Mouse (Mus musculus) macrophage (primary cell): ENCODE measurements around the gene Dnajb12. TPM values are rescaled to one million over a fixed set of nuclear protein-coding genes. Genes with fewer than 3 reads are reported as not detected.

Experiments used
- H3K27ac ChIP-seq: fragments of 350-480 bp; formaldehyde crosslinking; 2 replicates; pipeline ENCODE4 v1.9.0; 2021
- H3K36me3 ChIP-seq: fragments of 350-480 bp; formaldehyde crosslinking; 2 replicates; pipeline ENCODE4 v1.9.0; 2021; ENCODE audit errors: inconsistent target
- H3K4me3 ChIP-seq: fragments of 350-480 bp; formaldehyde crosslinking; 2 replicates; pipeline ENCODE4 v1.9.0; 2021; ENCODE audit errors: inconsistent target
- H3K79me2 ChIP-seq: fragments of 350-480 bp; formaldehyde crosslinking; 2 replicates; pipeline ENCODE4 v1.9.0; 2021; ENCODE audit errors: inconsistent target
- WGBS: methylation state at CpG from one replicate; pipeline ENCODE4 v1.1.7; 2026; ENCODE audit warnings: inconsistent platforms; ENCODE audit not compliant: missing documents; 5-methylcytosine and 5-hydroxymethylcytosine counted together
- polyA plus RNA-seq: library from polyadenylated mRNA; stranded (reverse); fragments of 250-400 nt; gene quantifications from 3 replicates; pipeline ENCODE4 v1.2.4, GENCODE M21; 2018; ENCODE audit warnings: inconsistent platforms

The Dnajb12 gene
- polyA plus RNA-seq, 1 experiment from 2014 or later = 38.2 TPM

DNA sequence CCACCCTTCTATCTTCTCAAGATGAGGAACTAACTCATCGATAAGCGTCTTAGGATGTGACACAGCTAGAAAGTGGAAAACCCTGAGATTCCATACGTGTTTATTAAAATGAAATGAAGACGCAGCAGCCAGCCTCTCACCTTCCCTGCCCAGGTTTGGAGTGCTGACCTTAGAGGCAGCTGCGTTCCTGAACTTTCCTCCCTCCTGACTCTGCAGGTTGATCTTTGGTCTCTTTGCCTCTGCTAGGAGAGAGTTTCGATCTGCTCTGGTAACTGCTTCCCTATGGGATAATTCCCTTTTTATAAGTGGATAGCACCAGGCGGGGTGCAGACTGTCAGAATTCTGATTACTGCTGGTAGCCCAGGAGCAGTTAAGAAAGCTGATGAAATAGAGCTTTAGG is 1.5 kb downstream of the Dnajb12 start:
- peaks cover 60% of the 10 kb centered on the region for H3K79me2 ChIP-seq
- H3K4me3 ChIP-seq = peak overlapping the region; percentile 97
- H3K36me3 ChIP-seq = no peaks in the 10 kb centered on the region
- H3K27ac ChIP-seq = no peak overlapping the region
- 48% methylated on average over 6 of the region's 7 CpGs for whole genome bisulfite sequencing

- 0 out of 2 replicates have a peak overlapping the region, but pooled peaks have one; percentile 4 for H3K27ac ChIP-seq
Observed at GRCm38 (mm10) chr10:59884327-59885173, 5.2 kb downstream of the Dnajb12 start.

GRCm38 (mm10) chr10:59885174-59886080 is 6.1 kb downstream of the Dnajb12 start:
- 77% methylated on average over 14 of the region's 14 CpGs for WGBS
- H3K27ac ChIP-seq = peak overlapping the region; percentile 4; the same call in 1 of the 2 replicates
- peaks cover 96% of the 10 kb centered on the region for H3K79me2 ChIP-seq
- no peak overlapping the region for H3K4me3 ChIP-seq
- H3K36me3 ChIP-seq = peaks cover under 1% of the 10 kb centered on the region; the same call in 1 of the 2 replicates

More at GRCm38 (mm10) chr10:59884327-59885173, 5.2 kb downstream of the Dnajb12 start:
- WGBS = 93% methylated on average over 10 of the region's 10 CpGs
- H3K36me3 ChIP-seq = no peaks in the 10 kb centered on the region
- H3K79me2 ChIP-seq = peaks cover 93% of the 10 kb centered on the region
- no peak overlapping the region for H3K4me3 ChIP-seq

DNA sequence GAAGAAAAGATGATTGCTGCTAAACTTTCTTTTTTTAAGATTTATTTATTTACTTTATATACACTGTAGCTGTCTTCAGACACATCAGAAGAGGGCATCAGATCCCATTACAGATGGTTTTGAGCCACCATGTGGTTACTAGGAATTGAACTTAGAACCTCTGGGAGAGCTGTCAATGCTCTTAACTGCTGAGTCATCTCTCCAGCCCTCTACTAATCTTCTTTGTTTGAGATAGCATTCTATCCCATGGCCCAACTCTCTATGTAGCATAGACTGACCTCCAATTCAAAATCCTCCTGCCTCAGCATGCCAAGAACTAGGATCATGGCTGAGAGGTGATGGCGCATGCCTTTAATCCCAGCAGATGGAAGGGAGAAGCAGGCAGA is 6.7 kb downstream of the Dnajb12 start:
- Histone ChIP-seq H3K4me3 (no peak overlapping the region), H3K27ac (peak overlapping the region; percentile 4; the same call in 1 of the 2 replicates), H3K36me3 (peaks cover 7% of the 10 kb centered on the region; the same call in 1 of the 2 replicates), H3K79me2 (peaks cover 93% of the 10 kb centered on the region)
- WGBS = 100% methylated on average over 1 of the region's 1 CpGs

DNA sequence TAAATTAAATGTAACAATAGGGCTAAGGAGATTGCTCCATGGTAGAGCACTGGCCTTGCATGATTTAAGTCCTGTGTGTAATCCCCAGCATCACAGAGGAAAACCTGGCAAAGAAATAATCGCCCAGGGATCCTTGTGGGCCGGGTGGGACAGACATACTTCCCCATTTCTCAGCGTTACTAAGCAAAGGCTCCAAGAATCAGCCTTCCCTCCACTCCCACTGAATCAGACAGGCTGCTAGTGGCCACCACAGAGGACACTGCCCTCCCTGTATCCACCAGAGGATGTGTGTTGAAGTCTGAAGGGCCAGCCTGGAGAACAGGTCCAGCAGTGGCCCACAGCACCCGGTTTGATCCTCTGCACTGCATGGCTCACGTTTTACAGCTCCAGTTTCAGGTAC is 8.1 kb downstream of the Dnajb12 start:
- H3K27ac ChIP-seq = peak overlapping the region; percentile 49
- H3K79me2 ChIP-seq = peaks cover 79% of the 10 kb centered on the region
- peaks cover 20% of the 10 kb centered on the region; the same call in 1 of the 2 replicates for H3K36me3 ChIP-seq
- no peak overlapping the region; the same call in 1 of the 2 replicates for H3K4me3 ChIP-seq
- 21% methylated on average over 5 of the region's 5 CpGs for WGBS

DNA sequence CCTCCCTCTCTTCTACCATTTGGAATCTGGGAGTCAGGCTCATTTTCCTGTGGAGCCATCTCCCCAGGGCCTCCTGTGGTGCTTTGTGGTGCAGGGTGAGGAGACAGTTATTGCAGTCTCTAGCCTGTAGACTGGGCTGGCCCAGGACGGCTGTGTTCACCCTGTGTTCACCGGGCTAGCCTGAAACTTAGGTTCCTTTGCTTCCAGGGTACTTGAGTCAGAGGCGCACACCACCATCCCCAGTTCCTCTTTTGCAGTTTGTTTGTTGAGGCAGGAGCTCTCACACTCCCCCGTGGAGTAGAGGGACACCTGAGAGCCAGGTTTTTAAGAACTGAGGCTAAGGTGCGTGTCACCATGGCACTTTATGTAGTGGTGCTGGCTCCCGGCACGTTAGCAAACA is 10.0 kb downstream of the Dnajb12 start:
- Histone ChIP-seq H3K36me3 (peaks cover 37% of the 10 kb centered on the region), H3K27ac (no peak overlapping the region), H3K79me2 (peaks cover 60% of the 10 kb centered on the region), H3K4me3 (no peak overlapping the region)
- WGBS = 49% methylated on average over 7 of the region's 7 CpGs

DNA sequence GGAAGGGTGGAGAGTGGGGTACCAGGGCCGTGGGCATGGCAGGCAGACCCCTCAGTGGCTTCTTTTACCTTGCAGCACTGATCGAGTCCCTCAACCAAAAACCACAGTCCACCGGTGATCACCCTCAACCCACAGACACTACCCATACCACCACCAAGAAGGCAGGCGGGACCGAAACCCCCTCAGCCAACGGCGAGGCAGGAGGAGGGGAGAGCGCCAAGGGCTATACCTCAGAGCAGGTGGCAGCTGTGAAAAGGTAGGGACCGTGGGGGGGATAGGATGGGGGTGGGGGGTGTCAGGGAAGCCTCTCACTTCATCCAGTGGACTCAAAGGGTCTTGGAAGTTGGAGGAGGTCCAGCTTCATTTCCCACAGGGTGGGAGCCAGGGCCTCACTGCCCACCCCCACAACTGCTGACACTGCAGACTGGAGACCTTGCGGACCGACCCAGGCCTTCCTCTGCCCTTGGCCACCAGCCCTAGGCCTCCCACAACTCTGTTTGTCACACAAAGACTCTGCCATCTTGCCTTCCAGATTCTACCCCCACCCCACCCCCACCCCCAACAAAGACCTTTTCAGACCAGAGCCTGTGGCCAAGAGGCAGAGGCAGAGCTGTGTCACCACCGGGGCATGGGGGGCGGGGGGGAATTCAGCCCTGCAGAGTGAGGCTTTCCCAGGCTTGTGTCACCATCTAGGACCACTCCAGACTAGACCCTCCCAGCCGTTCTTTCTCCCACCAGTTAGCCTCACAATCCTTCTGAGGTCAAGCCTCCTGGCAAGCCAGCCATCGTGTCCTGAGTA is 10.8 kb downstream of the Dnajb12 start:
- Histone ChIP-seq H3K4me3 (no peak overlapping the region), H3K27ac (no peak overlapping the region), H3K79me2 (peaks cover 52% of the 10 kb centered on the region), H3K36me3 (peaks cover 39% of the 10 kb centered on the region)
- WGBS = 91% methylated on average over 14 of the region's 15 CpGs

GRCm38 (mm10) chr10:59892977-59893376 is 13.6 kb downstream of the Dnajb12 start:
- H3K27ac ChIP-seq = no peak overlapping the region
- WGBS = 53% methylated on average over 6 of the region's 6 CpGs
- H3K36me3 ChIP-seq = peaks cover 49% of the 10 kb centered on the region
- no peak overlapping the region for H3K4me3 ChIP-seq
- peaks cover 28% of the 10 kb centered on the region for H3K79me2 ChIP-seq

DNA sequence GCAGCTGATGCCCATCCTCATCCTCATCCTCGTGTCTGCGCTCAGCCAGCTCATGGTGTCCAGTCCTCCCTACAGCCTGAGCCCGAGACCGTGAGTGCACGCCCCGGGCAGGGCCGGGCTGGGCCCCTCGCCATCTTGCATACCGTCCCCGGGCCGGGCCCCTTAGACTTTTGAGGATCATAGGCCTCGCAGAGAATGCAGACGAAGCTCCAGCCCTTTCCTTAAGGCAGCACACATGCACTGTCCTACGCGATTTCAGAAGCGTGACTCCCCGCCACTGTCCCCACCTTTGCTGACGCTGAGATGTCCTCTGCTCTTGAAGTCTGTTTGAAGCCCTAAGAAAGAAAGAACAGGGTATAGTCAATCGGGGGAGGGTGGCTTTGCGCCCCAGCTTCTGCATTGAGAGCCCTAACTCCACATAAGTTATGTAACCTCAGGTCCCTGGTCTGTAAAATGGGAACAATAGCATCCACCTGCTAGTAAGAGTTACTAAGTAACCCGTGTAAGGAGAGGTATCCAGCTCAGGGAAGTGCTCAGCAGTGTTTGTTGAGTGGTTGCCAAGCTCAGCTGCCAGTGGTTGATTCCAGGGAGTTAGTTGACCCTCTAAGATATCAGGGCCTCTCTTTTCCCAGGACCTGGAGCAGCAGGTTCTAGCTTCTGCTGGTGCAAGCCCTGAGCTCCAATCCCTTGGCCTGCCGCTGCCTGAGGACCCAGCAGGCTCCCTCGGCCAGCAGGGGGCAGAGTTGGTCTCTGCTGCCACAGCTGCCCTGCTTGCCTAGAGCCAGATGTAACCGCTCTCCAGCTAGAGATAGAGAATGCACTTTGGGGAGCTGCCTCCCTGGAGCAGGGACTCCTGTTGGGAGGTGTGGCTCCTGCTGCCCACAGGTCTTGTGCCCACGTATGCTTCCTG is 15.2 kb downstream of the Dnajb12 start:
- 84% methylated on average over 25 of the region's 25 CpGs for WGBS

GRCm38 (mm10) chr10:59895460-59896186 is 16.3 kb downstream of the Dnajb12 start:
- Histone ChIP-seq H3K27ac (no peak overlapping the region), H3K36me3 (peaks cover 47% of the 10 kb centered on the region), H3K79me2 (peaks cover 2% of the 10 kb centered on the region; the same call in 1 of the 2 replicates), H3K4me3 (no peak overlapping the region)
- 87% methylated on average over 17 of the region's 17 CpGs for WGBS

More for the DNA sequence above, 15.2 kb downstream of the Dnajb12 start:
- Histone ChIP-seq H3K27ac (no peak overlapping the region), H3K4me3 (no peak overlapping the region), H3K36me3 (peaks cover 49% of the 10 kb centered on the region), H3K79me2 (peaks cover 13% of the 10 kb centered on the region; the same call in 1 of the 2 replicates)

DNA sequence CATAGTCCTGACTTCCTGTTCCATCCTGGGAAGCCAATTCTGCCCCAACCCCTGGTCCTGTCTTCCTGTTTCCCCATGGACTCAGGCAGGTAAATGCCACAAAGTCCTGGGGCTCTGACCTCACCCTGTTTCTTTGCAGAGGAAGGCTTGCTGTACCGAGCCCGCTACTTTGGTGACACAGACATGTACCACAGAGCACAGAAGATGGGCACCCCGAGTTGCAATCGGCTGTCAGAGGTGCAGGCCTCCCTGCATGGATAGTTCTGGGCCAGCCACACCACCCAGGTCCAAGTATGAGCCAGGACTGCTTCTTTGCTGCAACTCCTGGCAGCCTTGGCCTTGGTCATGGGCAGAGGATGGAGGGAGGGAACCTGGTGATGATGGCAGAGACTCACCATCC is 16.9 kb downstream of the Dnajb12 start:
- H3K4me3 ChIP-seq = no peak overlapping the region
- WGBS = 67% methylated on average over 4 of the region's 4 CpGs
- no peaks in the 10 kb centered on the region for H3K79me2 ChIP-seq
- peaks cover 41% of the 10 kb centered on the region for H3K36me3 ChIP-seq
- H3K27ac ChIP-seq = no peak overlapping the region

DNA sequence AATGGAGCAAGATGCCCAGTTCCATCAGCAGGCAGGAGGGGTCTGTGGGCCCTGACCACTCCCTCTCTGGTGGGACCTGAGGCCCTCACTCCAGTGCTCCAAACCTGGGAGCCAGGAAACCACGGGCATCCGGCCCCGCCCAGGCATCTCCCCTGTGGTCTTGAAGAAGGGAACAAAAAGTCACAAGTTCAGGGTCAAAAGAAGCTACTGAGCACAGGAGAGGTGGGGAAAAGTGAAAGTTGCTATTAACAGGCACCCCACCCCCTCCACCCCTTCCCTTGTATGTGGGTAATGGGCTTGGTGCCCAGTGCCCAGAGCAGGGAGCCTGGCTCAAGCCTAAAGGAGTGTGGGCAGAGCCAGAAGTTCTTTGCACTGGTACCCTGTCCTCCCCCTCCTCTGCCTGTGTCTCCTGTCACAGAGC is 17.6 kb downstream of the Dnajb12 start:
- 37% methylated on average over 3 of the region's 3 CpGs for WGBS
- H3K36me3 ChIP-seq = peaks cover 34% of the 10 kb centered on the region
- no peaks in the 10 kb centered on the region for H3K79me2 ChIP-seq
- H3K27ac ChIP-seq = peak overlapping the region; percentile 19; the same call in 1 of the 2 replicates
- no peak overlapping the region for H3K4me3 ChIP-seq
